Mouse (Mus musculus): ENCODE data around the gene Pim3.

- TF ChIP-seq CTCF (IDR thresholded peaks at IDR 0.05; ENCODE audit: control insufficient read depth, insufficient read depth, low read length) (no peak), POLR2A (IDR thresholded peaks at IDR 0.05; ENCODE audit: borderline replicate concordance, control insufficient read depth, low read depth, low read length) (no peak)
Measured at GRCm38 (mm10) chr15:88822513-88822912, 39.5 kb upstream of the Pim3 start.
